Mouse (Mus musculus) liver, postnatal 0 days (tissue): ENCODE measurements around the gene Cyp2d22.

ENCODE experiments used
- CTCF ChIP-seq: sonication (generic); IDR thresholded peaks from 2 replicates; pipeline ENCODE4 v1.5.1; 2016; ENCODE audit warnings: antibody characterized with exemption, low read depth
- EP300 ChIP-seq: IDR thresholded peaks from 2 replicates; pipeline ENCODE4 v1.6.1; 2016; ENCODE audit warnings: antibody characterized with exemption, low read depth, mild to moderate bottlenecking

- no peak for TF ChIP-seq EP300
- no peak for TF ChIP-seq CTCF
Measured at GRCm38 (mm10) chr15:82348999-82349341, 31.1 kb downstream of the Cyp2d22 start.
